Mouse (Mus musculus): ENCODE results near the gene Tmprss7. TPM values are rescaled to one million over a fixed set of nuclear protein-coding genes. Genes with fewer than 3 reads are reported as not detected.

Gene Tmprss7
- polyA plus RNA-seq, 1 experiment: 0.05 TPM

DNA sequence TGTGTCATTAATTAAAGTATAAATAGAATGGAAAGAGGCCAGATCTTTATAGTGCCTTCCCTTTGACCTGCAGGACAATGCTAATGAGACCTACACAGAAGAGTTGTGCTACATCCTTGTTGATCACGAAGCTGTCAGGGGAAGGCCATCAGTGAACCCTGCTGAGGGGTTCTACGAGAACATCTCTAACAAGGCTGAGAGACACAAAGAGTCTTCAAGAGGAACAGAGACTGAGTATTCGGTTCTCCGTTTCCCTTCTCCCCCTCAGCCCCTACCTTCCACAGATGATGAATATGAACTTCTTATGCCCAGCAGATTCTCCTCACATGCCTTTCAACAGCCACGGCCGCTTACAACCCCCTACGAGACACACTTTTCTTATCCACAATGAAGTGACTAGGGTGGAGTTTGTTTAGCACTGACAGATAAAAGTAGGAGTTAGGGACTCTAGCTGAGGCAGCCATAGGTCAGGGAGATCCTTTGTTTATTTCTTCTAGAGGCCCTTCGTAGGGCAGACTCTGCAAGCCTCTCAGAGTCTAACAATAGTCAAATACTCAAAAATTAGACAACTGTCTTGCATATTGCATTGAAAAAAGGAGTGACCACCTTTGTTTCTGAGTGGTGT is 73.6 kb downstream of the Tmprss7 start:
- no peaks in the 10 kb centered on the region for H3K4me1 ChIP-seq (ENCODE audit: control insufficient read depth, insufficient read depth, insufficient read length)

DNA sequence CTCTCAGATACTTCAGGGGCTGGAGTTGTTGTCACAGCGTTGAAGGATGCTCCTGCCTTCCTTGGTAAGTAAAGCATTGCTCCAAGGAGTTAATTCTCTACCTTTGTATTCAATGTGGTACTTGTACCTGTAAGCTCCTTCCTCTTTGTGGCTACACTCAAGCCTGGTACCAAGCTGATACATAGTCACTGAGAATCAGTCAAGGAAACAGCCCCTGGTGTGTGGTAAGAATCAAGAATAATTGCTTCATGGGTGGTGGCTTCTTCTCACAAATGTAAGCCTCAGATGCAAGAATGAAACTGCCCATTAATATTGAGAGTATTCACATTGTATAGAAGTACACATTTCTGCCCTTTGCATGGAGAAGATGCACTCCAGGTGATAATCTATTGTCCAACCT is 77.5 kb downstream of the Tmprss7 start:
- WGBS: 83% methylated on average over 1 of the region's 1 CpGs
- no peak for DNase-seq (ENCODE audit: low read depth in 1 of 2, low spot score in 2 of 2)
- H3K4me1 ChIP-seq (ENCODE audit: control insufficient read depth, insufficient read depth, insufficient read length): no peaks in the 10 kb centered on the region
- H3K27me3 ChIP-seq (ENCODE audit: control insufficient read depth, insufficient read depth, low read length): no peaks in the 10 kb centered on the region
- no peak overlapping the region for H3K4me3 ChIP-seq (ENCODE audit: extremely low read depth, insufficient read depth, insufficient read length)
- no peak overlapping the region for H3K27ac ChIP-seq (ENCODE audit: insufficient read depth, low read length)
- TF ChIP-seq CTCF (IDR thresholded peaks at IDR 0.05; ENCODE audit: extremely low read depth, insufficient read depth, insufficient read length, insufficient replicate concordance) (no peak), POLR2A (IDR thresholded peaks at IDR 0.05; ENCODE audit: low read depth, low read length) (no peak)
- no peaks in the 10 kb centered on the region for H3K36me3 ChIP-seq (ENCODE audit: control insufficient read depth, insufficient read depth, low read length)

More for the DNA sequence above, 73.6 kb downstream of the Tmprss7 start:
- Histone ChIP-seq H3K36me3 (ENCODE audit: control insufficient read depth, insufficient read depth, low read length) (no peaks in the 10 kb centered on the region), H3K27me3 (ENCODE audit: control insufficient read depth, insufficient read depth, low read length) (no peaks in the 10 kb centered on the region), H3K27ac (ENCODE audit: insufficient read depth, low read length) (no peak overlapping the region), H3K4me3 (ENCODE audit: extremely low read depth, insufficient read depth, insufficient read length) (no peak overlapping the region)
- no peak for DNase-seq (ENCODE audit: low read depth in 1 of 2, low spot score in 2 of 2)
- TF ChIP-seq CTCF (IDR thresholded peaks at IDR 0.05; ENCODE audit: extremely low read depth, insufficient read depth, insufficient read length, insufficient replicate concordance) (no peak), POLR2A (IDR thresholded peaks at IDR 0.05; ENCODE audit: low read depth, low read length) (no peak)
- 69% methylated on average over 8 of the region's 8 CpGs for WGBS

DNA sequence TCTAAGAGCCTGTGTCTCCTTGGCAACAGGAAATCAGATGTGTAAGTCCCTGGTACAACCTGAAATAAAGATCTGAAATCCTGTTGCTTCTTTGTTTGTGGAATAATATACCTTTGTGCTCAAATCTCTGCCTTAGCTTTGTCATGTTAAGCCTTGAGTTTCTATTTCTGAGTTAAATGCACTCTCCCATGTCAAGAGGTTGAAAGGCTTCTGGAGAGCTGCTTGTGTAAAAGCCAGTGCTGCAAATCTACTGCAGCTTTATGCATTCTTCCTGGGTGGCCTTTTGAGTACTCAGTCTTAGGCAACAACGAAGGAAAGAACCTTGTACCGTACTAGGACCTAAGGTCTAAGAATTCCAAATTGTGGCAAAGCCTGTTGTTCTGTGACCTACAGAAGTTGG is 80.2 kb downstream of the Tmprss7 start:
- Histone ChIP-seq H3K4me1 (ENCODE audit: control insufficient read depth, insufficient read depth, insufficient read length) (no peaks in the 10 kb centered on the region), H3K27ac (ENCODE audit: insufficient read depth, low read length) (no peak overlapping the region), H3K27me3 (ENCODE audit: control insufficient read depth, insufficient read depth, low read length) (no peaks in the 10 kb centered on the region), H3K36me3 (ENCODE audit: control insufficient read depth, insufficient read depth, low read length) (no peaks in the 10 kb centered on the region), H3K4me3 (ENCODE audit: extremely low read depth, insufficient read depth, insufficient read length) (no peak overlapping the region)
- 91% methylated on average over 2 of the region's 2 CpGs for WGBS
- no peak for DNase-seq (ENCODE audit: low read depth in 1 of 2, low spot score in 2 of 2)
- no peak for TF ChIP-seq POLR2A (IDR thresholded peaks at IDR 0.05; ENCODE audit: low read depth, low read length)
- no peak for TF ChIP-seq CTCF (IDR thresholded peaks at IDR 0.05; ENCODE audit: extremely low read depth, insufficient read depth, insufficient read length, insufficient replicate concordance)

DNA sequence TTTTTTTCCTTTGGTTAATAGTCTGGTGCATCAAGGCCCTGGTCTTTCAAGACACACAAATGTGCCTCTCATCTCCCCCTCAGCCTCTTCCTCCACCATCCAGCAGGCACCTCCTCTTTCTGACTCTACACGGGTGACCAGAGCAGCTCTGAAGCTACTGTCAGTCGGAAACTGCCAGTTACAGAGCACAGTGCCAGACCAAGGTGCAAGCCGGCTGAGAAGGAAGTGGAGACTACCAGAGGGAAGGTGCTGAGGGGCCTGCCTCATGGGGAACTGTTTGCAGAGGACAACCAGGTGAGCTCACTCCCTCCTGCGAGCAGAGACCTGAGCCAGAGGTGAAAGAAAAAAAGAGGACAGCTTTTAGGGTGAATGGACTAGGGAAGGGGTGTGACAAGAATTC is 83.2 kb downstream of the Tmprss7 start, which contains the start of gene Gcsam:
TSS of gene Gcsam (plus strand) at position 114 of the 400 bp plus-strand sequence.
- Histone ChIP-seq H3K4me3 (ENCODE audit: extremely low read depth, insufficient read depth, insufficient read length) (no peak within 1 kb of the TSS), H3K4me1 (ENCODE audit: control insufficient read depth, insufficient read depth, insufficient read length) (no peaks in the 10 kb centered on the region), H3K36me3 (ENCODE audit: control insufficient read depth, insufficient read depth, low read length) (no peaks in the 10 kb centered on the region), H3K27me3 (ENCODE audit: control insufficient read depth, insufficient read depth, low read length) (no peaks in the 10 kb centered on the region), H3K27ac (ENCODE audit: insufficient read depth, low read length) (no peak within 1 kb of the TSS)
- 13% methylated on average over 4 of the region's 4 CpGs for WGBS
- TF ChIP-seq POLR2A (IDR thresholded peaks at IDR 0.05; ENCODE audit: low read depth, low read length): no peak
- no peak for TF ChIP-seq CTCF (IDR thresholded peaks at IDR 0.05; ENCODE audit: extremely low read depth, insufficient read depth, insufficient read length, insufficient replicate concordance)
- DNase-seq (ENCODE audit: low read depth in 1 of 2, low spot score in 2 of 2): no peak

DNA sequence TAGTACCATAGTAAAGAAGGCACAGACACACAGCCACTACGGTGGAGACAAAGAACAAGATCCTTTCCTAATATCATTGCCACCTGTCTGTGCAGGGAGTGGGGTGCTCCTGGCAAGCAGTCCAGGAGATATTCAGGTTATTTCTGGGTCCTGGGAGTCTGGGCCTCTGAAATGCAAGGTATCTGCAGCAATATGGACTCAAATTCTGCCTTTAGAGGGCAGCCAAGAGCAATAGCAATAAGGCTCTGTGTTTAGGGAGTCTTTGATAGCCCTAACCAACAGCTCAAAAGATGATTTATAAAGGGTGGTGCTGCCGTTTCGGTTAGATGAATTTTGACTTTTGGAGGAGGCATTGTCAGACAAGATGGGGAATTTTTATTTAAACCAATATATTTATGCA is 84.2 kb downstream of the Tmprss7 start:
- no peak overlapping the region for H3K4me3 ChIP-seq (ENCODE audit: extremely low read depth, insufficient read depth, insufficient read length)
- no peak for TF ChIP-seq POLR2A (IDR thresholded peaks at IDR 0.05; ENCODE audit: low read depth, low read length)
- peak; percentile 10; the same call in 1 of the 2 replicates for TF ChIP-seq CTCF (IDR thresholded peaks at IDR 0.05; ENCODE audit: extremely low read depth, insufficient read depth, insufficient read length, insufficient replicate concordance)
- 48% methylated on average over 3 of the region's 3 CpGs for WGBS
- no peaks in the 10 kb centered on the region for H3K4me1 ChIP-seq (ENCODE audit: control insufficient read depth, insufficient read depth, insufficient read length)
- H3K27me3 ChIP-seq (ENCODE audit: control insufficient read depth, insufficient read depth, low read length): no peaks in the 10 kb centered on the region
- H3K36me3 ChIP-seq (ENCODE audit: control insufficient read depth, insufficient read depth, low read length): no peaks in the 10 kb centered on the region
- no peak overlapping the region for H3K27ac ChIP-seq (ENCODE audit: insufficient read depth, low read length)
- peak in 1 of 2 experiments; percentile 10 for DNase-seq (ENCODE audit: low read depth in 1 of 2, low spot score in 2 of 2)

DNA sequence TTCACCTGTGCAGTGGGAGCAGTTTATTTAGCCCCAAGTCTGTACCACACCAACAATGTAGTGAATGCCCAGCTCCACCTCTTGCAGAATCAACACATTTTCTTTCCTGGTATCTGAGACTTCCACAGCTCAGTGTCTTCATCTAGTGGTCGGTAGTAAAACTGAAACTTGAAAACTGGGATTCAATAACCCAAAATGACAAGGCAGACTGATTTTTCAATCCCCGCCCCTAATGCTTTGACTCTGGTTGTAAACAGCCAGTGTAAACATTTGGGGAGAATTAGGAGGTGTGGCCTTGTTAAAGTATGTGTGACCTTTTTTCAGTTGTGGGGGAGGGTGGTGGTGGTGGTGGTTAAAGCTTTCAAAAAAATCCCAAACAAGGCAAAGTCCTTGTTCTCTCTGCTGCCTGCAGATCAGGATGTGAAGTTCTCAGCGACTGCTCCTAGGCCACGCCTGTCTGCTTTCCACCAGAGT is 84.9 kb downstream of the Tmprss7 start:
- no peak for TF ChIP-seq CTCF (IDR thresholded peaks at IDR 0.05; ENCODE audit: extremely low read depth, insufficient read depth, insufficient read length, insufficient replicate concordance)
- no peak for TF ChIP-seq POLR2A (IDR thresholded peaks at IDR 0.05; ENCODE audit: low read depth, low read length)
- H3K4me1 ChIP-seq (ENCODE audit: control insufficient read depth, insufficient read depth, insufficient read length): no peaks in the 10 kb centered on the region
- no peak overlapping the region for H3K27ac ChIP-seq (ENCODE audit: insufficient read depth, low read length)
- DNase-seq (ENCODE audit: low read depth in 1 of 2, low spot score in 2 of 2): no peak
- H3K27me3 ChIP-seq (ENCODE audit: control insufficient read depth, insufficient read depth, low read length): no peaks in the 10 kb centered on the region
- H3K4me3 ChIP-seq (ENCODE audit: extremely low read depth, insufficient read depth, insufficient read length): no peak overlapping the region
- 44% methylated on average over 4 of the region's 4 CpGs for WGBS
- no peaks in the 10 kb centered on the region for H3K36me3 ChIP-seq (ENCODE audit: control insufficient read depth, insufficient read depth, low read length)

Other genes starting within 250 kb of the Tmprss7 start
- not detected in 2 replicates for gene Gm609, start 200.7 kb downstream of the Tmprss7 start, polyA plus RNA-seq (2012; rRNA removed)
- gene Gm17783, start 161.6 kb downstream of the Tmprss7 start, polyA plus RNA-seq (2012; rRNA removed): not detected in 2 replicates
- not detected in 2 replicates for gene Slc9c1, start 158.3 kb downstream of the Tmprss7 start, polyA plus RNA-seq (2012; rRNA removed)
- gene Gcsam, start 83.3 kb downstream of the Tmprss7 start, polyA plus RNA-seq (2012; rRNA removed): 1.2 and 2.2 TPM in 2 replicates
- gene BC016579, start 39.6 kb downstream of the Tmprss7 start, polyA plus RNA-seq (2012; rRNA removed): 0.05 TPM in 1 of 2 replicates, not detected in the other
- 0.34 and 0.40 TPM in 2 replicates for gene Tagln3, start 30.9 kb upstream of the Tmprss7 start, polyA plus RNA-seq (2012; rRNA removed)
- 3.6 and 3.7 TPM in 2 replicates for gene Abhd10, start 49.3 kb upstream of the Tmprss7 start, polyA plus RNA-seq (2012; rRNA removed)

All from spleen, adult 2 months (tissue).